Mouse (Mus musculus): Measurements from ENCODE around the gene Bfsp2.

Bfsp2 gene

DNA sequence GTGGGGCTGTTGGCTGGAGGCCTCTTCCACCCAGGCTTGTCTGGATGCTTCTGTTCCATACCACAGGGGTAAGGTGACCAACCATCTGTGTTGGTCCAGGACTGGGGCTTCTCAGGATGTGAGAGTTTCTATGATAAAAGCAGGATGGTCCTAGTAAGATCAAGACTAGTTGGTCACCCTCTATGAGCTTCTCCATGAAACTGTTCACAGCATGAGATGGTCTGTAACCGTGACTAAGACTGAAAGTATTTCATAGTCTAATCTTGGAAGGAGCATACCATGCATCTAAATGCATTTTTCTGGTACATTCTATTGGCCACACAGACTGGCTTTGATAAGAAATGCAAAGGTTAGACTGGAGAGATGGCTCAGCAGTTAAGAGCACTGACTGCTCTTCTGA lies 96.6 kb downstream of the Bfsp2 start:
- DNase-seq (ENCODE audit: low spot score in 2 of 2) = no peak

GRCm38 (mm10) chr9:103382989-103383388 lies 97.2 kb downstream of the Bfsp2 start:
- no peak for DNase-seq (ENCODE audit: low spot score in 2 of 2)

DNA sequence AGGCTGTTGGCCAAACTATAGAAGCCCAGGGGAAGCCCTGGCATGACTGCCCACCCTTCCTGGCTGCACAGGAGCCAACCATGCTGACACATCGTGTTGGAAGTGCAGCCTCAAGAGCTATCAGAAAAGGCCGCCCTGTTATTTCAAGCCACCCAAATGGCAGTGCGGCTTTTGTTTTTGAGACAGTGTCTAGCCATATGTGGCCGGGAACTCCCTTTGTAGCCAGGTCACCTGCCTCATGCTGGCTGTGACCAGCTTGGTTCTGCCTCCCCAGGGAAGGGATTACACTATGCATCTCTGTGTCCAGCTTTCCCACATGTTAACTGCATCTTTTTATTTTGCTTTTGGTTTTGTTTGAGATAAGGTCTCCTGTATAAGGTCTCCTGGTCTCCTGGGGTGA lies 99.7 kb downstream of the Bfsp2 start:
- DNase-seq (ENCODE audit: low spot score in 2 of 2) = no peak

- DNase-seq (ENCODE audit: low spot score in 2 of 2) = no peak
Observed at GRCm38 (mm10) chr9:103379199-103379598, 101.0 kb downstream of the Bfsp2 start.

DNA sequence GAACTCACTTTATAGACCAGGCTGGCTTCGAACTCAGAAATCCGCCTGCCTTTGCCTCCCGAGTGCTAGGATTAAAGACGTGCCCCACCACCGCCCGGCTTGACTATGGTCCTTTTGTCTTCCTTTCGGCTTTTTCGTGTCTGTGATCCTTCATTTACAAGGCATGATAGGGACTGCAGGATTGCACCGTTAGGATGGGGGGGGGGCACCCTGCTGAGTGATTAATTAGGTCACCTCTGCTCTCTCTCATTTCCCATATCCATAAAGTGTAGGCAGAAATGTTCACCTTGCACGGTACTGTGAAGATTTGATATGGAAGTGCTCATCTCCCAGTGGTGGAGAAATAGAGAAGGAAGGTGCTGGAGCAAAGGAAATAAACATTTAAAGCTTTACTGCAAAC lies 101.5 kb downstream of the Bfsp2 start:
- DNase-seq (ENCODE audit: low spot score in 2 of 2) = no peak

- no peak for DNase-seq (ENCODE audit: low spot score in 2 of 2)
Observed at GRCm38 (mm10) chr9:103376346-103377320, 103.6 kb downstream of the Bfsp2 start.
